Mouse (Mus musculus) embryonic facial prominence, embryonic 15.5 days (tissue): ENCODE results near the gene Fam104a. TPM values are rescaled to one million over a fixed set of nuclear protein-coding genes. Genes with fewer than 3 reads are reported as not detected.

Source experiments
- ATAC-seq: fragments of 200-750 bp; cut with Nextera tagmentation; 2 replicates; pipeline ENCODE4 v1.8.0; 2017; ENCODE audit warnings: low read depth, moderate TSS enrichment; ENCODE audit not compliant: insufficient number of reproducible peaks, low FRiP score, low TSS enrichment
- H3K27ac ChIP-seq: fragments of 300-500 bp; sonication (generic); replicated peaks from 2 replicates; pipeline ENCODE4 v1.5.1; 2015; ENCODE audit warnings: mild to moderate bottlenecking, inconsistent platforms
- H3K27me3 ChIP-seq: fragments of 300-500 bp; sonication (generic); 2 replicates; pipeline ENCODE4 v1.6.1; 2015; ENCODE audit warnings: inconsistent platforms
- H3K36me3 ChIP-seq: fragments of 300-500 bp; sonication (generic); 2 replicates; pipeline ENCODE4 v1.6.1; 2015; ENCODE audit warnings: mild to moderate bottlenecking, inconsistent platforms
- H3K4me1 ChIP-seq: fragments of 300-500 bp; sonication (generic); 2 replicates; pipeline ENCODE4 v1.6.1; 2015; ENCODE audit warnings: inconsistent platforms
- H3K4me2 ChIP-seq: fragments of 300-500 bp; sonication (generic); replicated peaks from 2 replicates; pipeline ENCODE4 v1.6.1; 2015; ENCODE audit warnings: mild to moderate bottlenecking, inconsistent platforms
- H3K4me3 ChIP-seq: fragments of 300-500 bp; sonication (generic); replicated peaks from 2 replicates; pipeline ENCODE4 v1.5.1; 2015; ENCODE audit warnings: mild to moderate bottlenecking, inconsistent platforms
- H3K9ac ChIP-seq: fragments of 300-500 bp; sonication (generic); 2 replicates; pipeline ENCODE4 v1.6.1; 2015; ENCODE audit warnings: inconsistent platforms
- H3K9me3 ChIP-seq: fragments of 300-500 bp; sonication (generic); replicated peaks from 2 replicates; pipeline ENCODE4 v1.6.1; 2016; ENCODE audit warnings: inconsistent platforms
- WGBS: fragments of 180-500 bp; shearing (Covaris S2); methylation state at CpG from one replicate; pipeline ENCODE4 v1.1.7; 2015; 5-methylcytosine and 5-hydroxymethylcytosine counted together
- polyA plus RNA-seq: library from polyadenylated mRNA; unstranded; fragments of >200 nt; fragmentation: Nextera tagmentation; extraction: Ambion mirVana; gene quantifications from 2 replicates; pipeline ENCODE4 v1.2.1, GENCODE M21; 2015

Gene Fam104a
- polyA plus RNA-seq, 1 experiment from 2014 or later: 48.6 TPM

GRCm38 (mm10) chr11:113631302-113631701 is 52.7 kb downstream of the Fam104a start:
- Histone ChIP-seq H3K27me3 (peaks cover 3% of the 10 kb centered on the region; the same call in 1 of the 2 replicates), H3K9ac (no peak overlapping the region), H3K36me3 (no peaks in the 10 kb centered on the region), H3K9me3 (no peaks in the 10 kb centered on the region), H3K4me3 (no peak overlapping the region), H3K4me2 (no peak overlapping the region), H3K4me1 (no peaks in the 10 kb centered on the region), H3K27ac (no peak overlapping the region)
- no peak for ATAC-seq
- WGBS: 64% methylated on average over 8 of the region's 8 CpGs

GRCm38 (mm10) chr11:113630642-113631041 is 53.3 kb downstream of the Fam104a start:
- no peaks in the 10 kb centered on the region for H3K36me3 ChIP-seq
- no peak overlapping the region for H3K9ac ChIP-seq
- no peaks in the 10 kb centered on the region for H3K4me1 ChIP-seq
- no peak for ATAC-seq
- no peak overlapping the region for H3K27ac ChIP-seq
- no peak overlapping the region for H3K4me3 ChIP-seq
- peaks cover 3% of the 10 kb centered on the region; the same call in 1 of the 2 replicates for H3K27me3 ChIP-seq
- WGBS: 49% methylated on average over 7 of the region's 7 CpGs
- no peaks in the 10 kb centered on the region for H3K9me3 ChIP-seq
- H3K4me2 ChIP-seq: no peak overlapping the region

- no peak overlapping the region for H3K9ac ChIP-seq
- H3K4me2 ChIP-seq: no peak overlapping the region
- H3K27ac ChIP-seq: no peak overlapping the region
- H3K4me1 ChIP-seq: no peaks in the 10 kb centered on the region
- H3K4me3 ChIP-seq: no peak overlapping the region
- H3K9me3 ChIP-seq: no peaks in the 10 kb centered on the region
- WGBS: 45% methylated on average over 4 of the region's 4 CpGs
- H3K27me3 ChIP-seq: peaks cover 3% of the 10 kb centered on the region; the same call in 1 of the 2 replicates
- H3K36me3 ChIP-seq: no peaks in the 10 kb centered on the region
- no peak for ATAC-seq
Observed at GRCm38 (mm10) chr11:113627785-113628184, 56.2 kb downstream of the Fam104a start.

GRCm38 (mm10) chr11:113625437-113625836 is 58.5 kb downstream of the Fam104a start:
- Histone ChIP-seq H3K4me1 (no peaks in the 10 kb centered on the region), H3K4me2 (no peak overlapping the region), H3K4me3 (no peak overlapping the region), H3K9me3 (no peaks in the 10 kb centered on the region), H3K9ac (no peak overlapping the region), H3K27ac (no peak overlapping the region), H3K36me3 (no peaks in the 10 kb centered on the region), H3K27me3 (peaks cover 16% of the 10 kb centered on the region)
- WGBS: 85% methylated on average over 18 of the region's 18 CpGs
- no peak for ATAC-seq

GRCm38 (mm10) chr11:113622028-113622427 is 61.9 kb downstream of the Fam104a start:
- no peak for ATAC-seq
- H3K4me1 ChIP-seq: peaks cover 15% of the 10 kb centered on the region
- WGBS: 86% methylated on average over 4 of the region's 4 CpGs
- no peak overlapping the region for H3K4me3 ChIP-seq
- no peaks in the 10 kb centered on the region for H3K9me3 ChIP-seq
- H3K4me2 ChIP-seq: no peak overlapping the region
- H3K27ac ChIP-seq: no peak overlapping the region
- H3K9ac ChIP-seq: no peak overlapping the region
- H3K36me3 ChIP-seq: no peaks in the 10 kb centered on the region
- H3K27me3 ChIP-seq: peaks cover 38% of the 10 kb centered on the region

- peaks cover 38% of the 10 kb centered on the region for H3K27me3 ChIP-seq
- no peak overlapping the region for H3K4me2 ChIP-seq
- ATAC-seq: no peak
- no peak overlapping the region for H3K4me3 ChIP-seq
- WGBS: 43% methylated on average over 2 of the region's 2 CpGs
- peaks cover 15% of the 10 kb centered on the region for H3K4me1 ChIP-seq
- no peak overlapping the region for H3K9ac ChIP-seq
- no peaks in the 10 kb centered on the region for H3K9me3 ChIP-seq
- H3K36me3 ChIP-seq: no peaks in the 10 kb centered on the region
- no peak overlapping the region for H3K27ac ChIP-seq
Observed at GRCm38 (mm10) chr11:113621001-113621400, 63.0 kb downstream of the Fam104a start.

GRCm38 (mm10) chr11:113619420-113620080 is 64.4 kb downstream of the Fam104a start:
- ATAC-seq: no peak
- Histone ChIP-seq H3K27me3 (peaks cover 40% of the 10 kb centered on the region), H3K27ac (no peak overlapping the region), H3K4me1 (peaks cover 15% of the 10 kb centered on the region), H3K9ac (peak overlapping the region; percentile 39), H3K4me2 (peak overlapping the region; percentile 93), H3K9me3 (no peaks in the 10 kb centered on the region), H3K36me3 (no peaks in the 10 kb centered on the region), H3K4me3 (peak overlapping the region; percentile 50)
- WGBS: 2% methylated on average over 31 of the region's 31 CpGs

- peaks cover 40% of the 10 kb centered on the region for H3K27me3 ChIP-seq
- peak within 1 kb of the TSS; percentile 50 for H3K4me3 ChIP-seq
- under 1% methylated on average over 54 of the region's 54 CpGs for WGBS
- no peaks in the 10 kb centered on the region for H3K36me3 ChIP-seq
- H3K4me2 ChIP-seq: peak within 1 kb of the TSS; percentile 93
- H3K27ac ChIP-seq: no peak within 1 kb of the TSS
- H3K9me3 ChIP-seq: no peaks in the 10 kb centered on the region
- peak within 1 kb of the TSS; percentile 39 for H3K9ac ChIP-seq
- peak; percentile 68 for ATAC-seq
- peaks cover 15% of the 10 kb centered on the region for H3K4me1 ChIP-seq
Observed at GRCm38 (mm10) chr11:113618672-113619419, 65.1 kb downstream of the Fam104a start, which contains the start of gene Sstr2. Gene Sstr2 (plus strand): TSS chr11:113619342.

- peak overlapping the region; percentile 93 for H3K4me2 ChIP-seq
- ATAC-seq: no peak
- no peaks in the 10 kb centered on the region for H3K9me3 ChIP-seq
- 18% methylated on average over 4 of the region's 4 CpGs for WGBS
- H3K4me1 ChIP-seq: peaks cover 15% of the 10 kb centered on the region
- no peak overlapping the region for H3K27ac ChIP-seq
- no peak overlapping the region for H3K9ac ChIP-seq
- peaks cover 40% of the 10 kb centered on the region for H3K27me3 ChIP-seq
- peak overlapping the region; percentile 50 for H3K4me3 ChIP-seq
- H3K36me3 ChIP-seq: no peaks in the 10 kb centered on the region
Observed at GRCm38 (mm10) chr11:113618303-113618671, 65.7 kb downstream of the Fam104a start.

- H3K4me3 ChIP-seq: no peak overlapping the region
- peaks cover 40% of the 10 kb centered on the region for H3K27me3 ChIP-seq
- WGBS: 31% methylated on average over 14 of the region's 14 CpGs
- H3K9ac ChIP-seq: no peak overlapping the region
- no peaks in the 10 kb centered on the region for H3K9me3 ChIP-seq
- no peaks in the 10 kb centered on the region for H3K36me3 ChIP-seq
- H3K27ac ChIP-seq: no peak overlapping the region
- ATAC-seq: no peak
- peaks cover 16% of the 10 kb centered on the region for H3K4me1 ChIP-seq
- H3K4me2 ChIP-seq: no peak overlapping the region
Observed at GRCm38 (mm10) chr11:113617132-113617911, 66.6 kb downstream of the Fam104a start.

GRCm38 (mm10) chr11:113614476-113614875 is 69.5 kb downstream of the Fam104a start:
- 77% methylated on average over 6 of the region's 6 CpGs for WGBS
- Histone ChIP-seq H3K27me3 (peaks cover 18% of the 10 kb centered on the region), H3K9me3 (no peaks in the 10 kb centered on the region), H3K27ac (no peak overlapping the region), H3K36me3 (no peaks in the 10 kb centered on the region), H3K4me1 (peaks cover 24% of the 10 kb centered on the region), H3K4me3 (no peak overlapping the region), H3K4me2 (no peak overlapping the region), H3K9ac (no peak overlapping the region)
- ATAC-seq: no peak
